Mouse (Mus musculus) adrenal gland, adult (tissue): ENCODE data around the gene Bco2.
A peak's percentile ranks its signal among the peaks of the same experiment; 100 is the strongest.

Source experiments
- DNase-seq, 2 experiments: peaks; one replicate each; pipeline ENCODE4 v3.0.0; 2022 to 2023; ENCODE audit warnings: low spot score in 1 of 2; ENCODE audit not compliant: inconsistent age in 2 of 2

Gene Bco2

GRCm38 (mm10) chr9:50561918-50562360 lies 7.0 kb upstream of the Bco2 start:
- DNase-seq, result no peak

- DNase-seq, result no peak
These were observed 6.3 kb upstream of the Bco2 start, which contains the start of gene Tex12 for GRCm38 (mm10) chr9:50561145-50561917. Gene Tex12 (minus strand): TSS chr9:50561325.

- peak; percentile 57 to 81 for DNase-seq
These were observed 514 bp downstream of the Bco2 start, which contains the start of gene Il18 for GRCm38 (mm10) chr9:50554241-50555093. Gene Il18 (plus strand): TSS chr9:50554827.

GRCm38 (mm10) chr9:50553547-50553946 lies 1.4 kb downstream of the Bco2 start:
- no peak for DNase-seq

GRCm38 (mm10) chr9:50552206-50552605 lies 2.8 kb downstream of the Bco2 start:
- DNase-seq, result no peak

GRCm38 (mm10) chr9:50548936-50549335 lies 6.0 kb downstream of the Bco2 start:
- no peak for DNase-seq

GRCm38 (mm10) chr9:50547859-50548478 lies 7.0 kb downstream of the Bco2 start:
- DNase-seq, result no peak

GRCm38 (mm10) chr9:50542401-50542800 lies 12.6 kb downstream of the Bco2 start:
- DNase-seq, result no peak

- DNase-seq, result no peak
These were observed 14.8 kb downstream of the Bco2 start for GRCm38 (mm10) chr9:50540170-50540569.

- DNase-seq, result no peak
These were observed 17.7 kb downstream of the Bco2 start for GRCm38 (mm10) chr9:50537295-50537694.

GRCm38 (mm10) chr9:50536603-50537135 lies 18.3 kb downstream of the Bco2 start:
- DNase-seq, result no peak

GRCm38 (mm10) chr9:50535930-50536329 lies 19.1 kb downstream of the Bco2 start:
- no peak for DNase-seq

GRCm38 (mm10) chr9:50533791-50534190 lies 21.2 kb downstream of the Bco2 start:
- DNase-seq, result no peak

- DNase-seq, result no peak
These were observed 21.7 kb downstream of the Bco2 start for GRCm38 (mm10) chr9:50533328-50533727.

GRCm38 (mm10) chr9:50530890-50531289 lies 24.1 kb downstream of the Bco2 start:
- DNase-seq, result peak in 1 of 2 experiments; percentile 69

- peak; percentile 97 to 99 for DNase-seq
These were observed 26.6 kb downstream of the Bco2 start, which contains the start of gene Pts for GRCm38 (mm10) chr9:50528293-50528892. Gene Pts (minus strand): TSS chr9:50528724.

GRCm38 (mm10) chr9:50527860-50528259 lies 27.1 kb downstream of the Bco2 start:
- no peak for DNase-seq

GRCm38 (mm10) chr9:50525585-50525984 lies 29.4 kb downstream of the Bco2 start:
- no peak for DNase-seq

GRCm38 (mm10) chr9:50524936-50525335 lies 30.0 kb downstream of the Bco2 start:
- peak in 1 of 2 experiments; percentile 66 for DNase-seq

GRCm38 (mm10) chr9:50522574-50522973 lies 32.4 kb downstream of the Bco2 start:
- DNase-seq, result peak in 1 of 2 experiments; percentile 36

GRCm38 (mm10) chr9:50521562-50521961 lies 33.4 kb downstream of the Bco2 start:
- DNase-seq, result peak in 1 of 2 experiments; percentile 23
